Mouse (Mus musculus) heart, postnatal 0 days (tissue): Measurements from ENCODE around the gene Fkbp5. TPM values are rescaled to one million over a fixed set of nuclear protein-coding genes. Genes with fewer than 3 reads are reported as not detected.

Experiments used
- ATAC-seq: fragments of 200-750 bp; cut with Nextera tagmentation; 2 replicates; pipeline ENCODE4 v1.8.0; 2017; ENCODE audit warnings: low read depth, moderate number of reproducible peaks, moderate library complexity; ENCODE audit not compliant: insufficient read depth
- DNase-seq: peaks from one replicate; pipeline ENCODE4 v3.0.0-alpha.2; 2016; ENCODE audit warnings: low spot score
- H3K27ac ChIP-seq: fragments of 300-500 bp; sonication (generic); 2 replicates; pipeline ENCODE4 v1.5.1; 2014; ENCODE audit warnings: low read depth, mild to moderate bottlenecking
- H3K27me3 ChIP-seq: fragments of 300-500 bp; sonication (generic); 2 replicates; pipeline ENCODE4 v1.6.1; 2014; ENCODE audit warnings: low read length, mixed read lengths; ENCODE audit not compliant: control insufficient read depth, insufficient read depth
- H3K36me3 ChIP-seq: fragments of 300-500 bp; sonication (generic); replicated peaks from 2 replicates; pipeline ENCODE4 v1.6.1; 2014; ENCODE audit warnings: low read length, mixed read lengths; ENCODE audit not compliant: control insufficient read depth, insufficient read depth
- H3K4me1 ChIP-seq: fragments of 300-500 bp; sonication (generic); 2 replicates; pipeline ENCODE4 v1.6.1; 2014; ENCODE audit warnings: antibody characterized with exemption; ENCODE audit not compliant: control insufficient read depth, insufficient read depth
- H3K4me2 ChIP-seq: fragments of 300-500 bp; sonication (generic); 2 replicates; pipeline ENCODE4 v1.6.1; 2014; ENCODE audit warnings: low read depth, mild to moderate bottlenecking, low read length, moderate library complexity
- H3K4me3 ChIP-seq: fragments of 300-500 bp; sonication (generic); 2 replicates; pipeline ENCODE4 v1.5.1; 2014; ENCODE audit warnings: low read depth, low read length
- H3K9ac ChIP-seq: fragments of 300-500 bp; sonication (generic); replicated peaks from 2 replicates; pipeline ENCODE4 v1.6.1; 2014; ENCODE audit warnings: low read depth, low read length, mixed read lengths
- H3K9me3 ChIP-seq: fragments of 300-500 bp; sonication (generic); replicated peaks from 2 replicates; pipeline ENCODE4 v1.6.1; 2016; ENCODE audit warnings: low read length; ENCODE audit not compliant: control insufficient read depth
- CTCF ChIP-seq: IDR thresholded peaks from 2 replicates; pipeline ENCODE4 v1.5.1; 2016; ENCODE audit warnings: antibody characterized with exemption, control low read depth, low read depth
- EP300 ChIP-seq: IDR thresholded peaks from 2 replicates; pipeline ENCODE4 v1.6.1; 2016; ENCODE audit warnings: antibody characterized with exemption, low read depth
- WGBS: fragments of 180-500 bp; shearing (Covaris S2); extraction: QIAGEN DNeasy Blood & Tissue Kit; methylation state at CpG from one replicate; pipeline ENCODE4 v1.1.7; 2014; 5-methylcytosine and 5-hydroxymethylcytosine counted together
- polyA plus RNA-seq: library from polyadenylated mRNA; unstranded; fragments of >200 nt; fragmentation: Nextera tagmentation; extraction: Ambion mirVana; gene quantifications from 2 replicates; pipeline ENCODE4 v1.2.1, GENCODE M21; 2015
- total RNA-seq: library from RNA; depleted of rRNA; stranded (reverse); fragments of >200 nt; gene quantifications from 2 replicates; pipeline ENCODE4 v1.2.3, GENCODE M21; 2014; ENCODE audit warnings: low replicate concordance

Gene Fkbp5
- total and polyA plus RNA-seq, 2 experiments from 2014 or later, result 8.3 to 19.4 TPM

- Histone ChIP-seq H3K27ac (peak overlapping the region; percentile 67), H3K9ac (no peak overlapping the region), H3K4me2 (no peak overlapping the region), H3K4me3 (no peak overlapping the region), H3K27me3 (no peaks in the 10 kb centered on the region), H3K4me1 (peaks cover 12% of the 10 kb centered on the region; the same call in 1 of the 2 replicates), H3K36me3 (no peaks in the 10 kb centered on the region), H3K9me3 (no peaks in the 10 kb centered on the region)
- ATAC-seq (peak; percentile 63), DNase-seq (peak; percentile 34)
- WGBS, result 45% methylated on average over 7 of the region's 7 CpGs
- TF ChIP-seq CTCF (no peak), EP300 (no peak)
These were observed 53.5 kb downstream of the Fkbp5 start for GRCm38 (mm10) chr17:28463701-28464443.

- Histone ChIP-seq H3K9me3 (no peaks in the 10 kb centered on the region), H3K4me2 (no peak overlapping the region), H3K4me3 (no peak overlapping the region), H3K4me1 (peaks cover 12% of the 10 kb centered on the region; the same call in 1 of the 2 replicates), H3K9ac (no peak overlapping the region), H3K36me3 (no peaks in the 10 kb centered on the region), H3K27me3 (no peaks in the 10 kb centered on the region), H3K27ac (no peak overlapping the region)
- WGBS, result 88% methylated on average over 1 of the region's 1 CpGs
- ATAC-seq (no peak), DNase-seq (no peak)
- TF ChIP-seq CTCF, result no peak
- TF ChIP-seq EP300, result no peak
These were observed 56.9 kb downstream of the Fkbp5 start for GRCm38 (mm10) chr17:28460388-28460787.

- DNase-seq (peak; percentile 61), ATAC-seq (no peak)
- no peaks in the 10 kb centered on the region; the same call in 1 of the 2 replicates for H3K4me1 ChIP-seq
- H3K4me2 ChIP-seq, result no peak overlapping the region
- peak; percentile 67 for TF ChIP-seq CTCF
- TF ChIP-seq EP300, result no peak
- WGBS, result 44% methylated on average over 4 of the region's 4 CpGs
- no peaks in the 10 kb centered on the region for H3K9me3 ChIP-seq
- no peak overlapping the region for H3K4me3 ChIP-seq
- H3K36me3 ChIP-seq, result no peaks in the 10 kb centered on the region
- no peaks in the 10 kb centered on the region for H3K27me3 ChIP-seq
- no peak overlapping the region for H3K27ac ChIP-seq
- no peak overlapping the region for H3K9ac ChIP-seq
These were observed 62.2 kb downstream of the Fkbp5 start for GRCm38 (mm10) chr17:28455098-28455497.

GRCm38 (mm10) chr17:28452889-28453288 is 64.4 kb downstream of the Fkbp5 start:
- H3K4me1 ChIP-seq, result no peaks in the 10 kb centered on the region; the same call in 1 of the 2 replicates
- H3K9ac ChIP-seq, result no peak overlapping the region
- TF ChIP-seq EP300, result no peak
- no peak for TF ChIP-seq CTCF
- H3K36me3 ChIP-seq, result no peaks in the 10 kb centered on the region
- no peak overlapping the region for H3K4me3 ChIP-seq
- no peak for DNase-seq
- ATAC-seq, result no peak; the same call in 1 of the 2 replicates
- H3K9me3 ChIP-seq, result no peaks in the 10 kb centered on the region
- WGBS, result 61% methylated on average over 6 of the region's 6 CpGs
- no peaks in the 10 kb centered on the region for H3K27me3 ChIP-seq
- H3K4me2 ChIP-seq, result no peak overlapping the region
- H3K27ac ChIP-seq, result no peak overlapping the region

GRCm38 (mm10) chr17:28451914-28452313 is 65.4 kb downstream of the Fkbp5 start:
- H3K9ac ChIP-seq, result no peak overlapping the region
- H3K27me3 ChIP-seq, result no peaks in the 10 kb centered on the region
- DNase-seq (no peak), ATAC-seq (no peak)
- H3K9me3 ChIP-seq, result no peaks in the 10 kb centered on the region
- H3K4me3 ChIP-seq, result no peak overlapping the region
- H3K4me1 ChIP-seq, result no peaks in the 10 kb centered on the region; the same call in 1 of the 2 replicates
- no peaks in the 10 kb centered on the region for H3K36me3 ChIP-seq
- 92% methylated on average over 3 of the region's 3 CpGs for WGBS
- TF ChIP-seq CTCF, result no peak
- no peak for TF ChIP-seq EP300
- no peak overlapping the region for H3K4me2 ChIP-seq
- no peak overlapping the region for H3K27ac ChIP-seq

GRCm38 (mm10) chr17:28451487-28451886 is 65.8 kb downstream of the Fkbp5 start:
- Histone ChIP-seq H3K9ac (no peak overlapping the region), H3K27me3 (no peaks in the 10 kb centered on the region), H3K27ac (no peak overlapping the region), H3K4me3 (no peak overlapping the region), H3K9me3 (no peaks in the 10 kb centered on the region), H3K4me2 (no peak overlapping the region), H3K36me3 (no peaks in the 10 kb centered on the region), H3K4me1 (no peaks in the 10 kb centered on the region; the same call in 1 of the 2 replicates)
- ATAC-seq (no peak), DNase-seq (no peak)
- 91% methylated on average over 5 of the region's 5 CpGs for WGBS
- TF ChIP-seq EP300 (no peak), CTCF (no peak)
